Mouse (Mus musculus) frontal cortex, adult (tissue): ENCODE measurements around the gene Nufip2.
A peak's percentile ranks its signal among the peaks of the same experiment; 100 is the strongest.
"Not testable (repeated sequence)": the region's sequence is repeated elsewhere in the genome, so short reads cannot be mapped to it uniquely, and the experiment has no call there.

ENCODE experiments used
- ATAC-seq: cut with Nextera tagmentation; 2 replicates; pipeline ENCODE4 v1.9.2; 2017; ENCODE audit warnings: mild to moderate bottlenecking, moderate library complexity, mixed read lengths; ENCODE audit not compliant: low TSS enrichment

Gene Nufip2

GRCm38 (mm10) chr11:77709039-77709438 is 23.1 kb downstream of the Nufip2 start:
- no peak for ATAC-seq

- ATAC-seq = no peak
These were observed 27.8 kb downstream of the Nufip2 start for GRCm38 (mm10) chr11:77713736-77714135.

- no peak for ATAC-seq
These were observed 33.1 kb downstream of the Nufip2 start for GRCm38 (mm10) chr11:77719055-77719454.

- no peak for ATAC-seq
These were observed 35.4 kb downstream of the Nufip2 start for GRCm38 (mm10) chr11:77721389-77721788.

- no peak for ATAC-seq
These were observed 38.8 kb downstream of the Nufip2 start for GRCm38 (mm10) chr11:77724766-77725165.

GRCm38 (mm10) chr11:77725183-77725582 is 39.2 kb downstream of the Nufip2 start, which contains the start of gene Cryba1:
Gene Cryba1 (minus strand): TSS chr11:77725283.
- ATAC-seq = no peak

- no peak for ATAC-seq
These were observed 42.6 kb downstream of the Nufip2 start for GRCm38 (mm10) chr11:77728587-77728986.

- peak; percentile 76 for ATAC-seq
These were observed 51.3 kb downstream of the Nufip2 start for GRCm38 (mm10) chr11:77737289-77737688.

GRCm38 (mm10) chr11:77738555-77738954 is 52.6 kb downstream of the Nufip2 start:
- no peak for ATAC-seq

GRCm38 (mm10) chr11:77743966-77744365 is 58.0 kb downstream of the Nufip2 start:
- no peak; the same call in 1 of the 2 replicates for ATAC-seq

- ATAC-seq = no peak
These were observed 60.7 kb downstream of the Nufip2 start for GRCm38 (mm10) chr11:77746652-77747051.

- ATAC-seq = not testable (repeated sequence)
These were observed 61.1 kb downstream of the Nufip2 start for GRCm38 (mm10) chr11:77747103-77747502.

- no peak for ATAC-seq
These were observed 63.0 kb downstream of the Nufip2 start for GRCm38 (mm10) chr11:77748996-77749395.

GRCm38 (mm10) chr11:77752525-77752924 is 66.6 kb downstream of the Nufip2 start:
- no peak for ATAC-seq

GRCm38 (mm10) chr11:77753469-77753868 is 67.5 kb downstream of the Nufip2 start:
- no peak for ATAC-seq

- no peak for ATAC-seq
These were observed 74.1 kb downstream of the Nufip2 start for GRCm38 (mm10) chr11:77760031-77760430.

- ATAC-seq = peak; percentile 59
These were observed 77.1 kb downstream of the Nufip2 start, which contains the start of gene Myo18a for GRCm38 (mm10) chr11:77762783-77763672. Gene Myo18a (plus strand): TSS chr11:77763246.

- ATAC-seq = 0 out of 2 replicates have a peak, but pooled peaks have one; percentile 8
These were observed 77.9 kb downstream of the Nufip2 start for GRCm38 (mm10) chr11:77763673-77764340.

GRCm38 (mm10) chr11:77764694-77765458 is 78.9 kb downstream of the Nufip2 start:
- peak; percentile 50; the same call in 1 of the 2 replicates for ATAC-seq

- no peak for ATAC-seq
These were observed 79.5 kb downstream of the Nufip2 start for GRCm38 (mm10) chr11:77765459-77765777.

GRCm38 (mm10) chr11:77766351-77767001 is 80.5 kb downstream of the Nufip2 start:
- ATAC-seq = peak; percentile 42

GRCm38 (mm10) chr11:77769496-77769895 is 83.5 kb downstream of the Nufip2 start:
- ATAC-seq = no peak
